9 mouse cellular contexts compared by ENCODE assay signal in genomic region chr9:49570033-49570660, GRCm38 (mm10).
A peak's percentile ranks its signal among the peaks of the same experiment; 100 is the strongest.
DNase-seq lines count a peak whose midpoint lies in the region; ATAC-seq lines count a peak whose summit lies in the region.
"Had no signal": no experiment of that assay in that cellular context is flagged by ENCODE, and none has a peak within 500 bp of the region (broad histone marks: within the 10 kb centered on the region; RNA-seq: fewer than 3 reads in every experiment).

No protein-coding gene starts in this region.

- WGBS in forebrain, embryonic 15.5 days = 23% methylated on average over 7 of the region's 7 CpGs
- 18% methylated on average over 7 of the region's 7 CpGs for WGBS in midbrain, embryonic 14.5 days
- WGBS in kidney, embryonic 16.5 days = 81% methylated on average over 7 of the region's 7 CpGs

- ATAC-seq in frontal cortex, adult (ENCODE audit: low TSS enrichment) = peak; percentile 13
- peak; percentile 42; the same call in 1 of the 2 replicates for ATAC-seq in forebrain, embryonic 15.5 days (replicated peaks)
- 0 out of 2 replicates have a peak, but pooled peaks have one; percentile 29 for ATAC-seq in midbrain, embryonic 14.5 days (ENCODE audit: low FRiP score, low TSS enrichment)
- ATAC-seq in kidney, embryonic 16.5 days (ENCODE audit: low FRiP score, low TSS enrichment) = no peak

- 0 out of 2 replicates have a peak overlapping the region, but pooled peaks have one; percentile 14 for H3K9ac ChIP-seq in forebrain, embryonic 15.5 days (replicated peaks)
- no peak overlapping the region; the same call in 1 of the 2 replicates for H3K9ac ChIP-seq in midbrain, embryonic 14.5 days (replicated peaks; ENCODE audit: low read length)
- H3K9ac ChIP-seq in kidney, embryonic 16.5 days (replicated peaks; ENCODE audit: low read length) = no peak overlapping the region

- H3K4me3 ChIP-seq in forebrain, embryonic 15.5 days = no peak overlapping the region
- H3K4me3 ChIP-seq in midbrain, embryonic 14.5 days (replicated peaks; ENCODE audit: low read depth, low read length) = no peak overlapping the region
- no peak overlapping the region for H3K4me3 ChIP-seq in kidney, embryonic 16.5 days (ENCODE audit: low read length)

- H3K36me3 ChIP-seq in forebrain, embryonic 15.5 days = peaks cover 33% of the 10 kb centered on the region
- H3K36me3 ChIP-seq in midbrain, embryonic 14.5 days (ENCODE audit: control insufficient read depth, insufficient read depth, low read length) = peaks cover 40% of the 10 kb centered on the region
- H3K36me3 ChIP-seq in kidney, embryonic 16.5 days (ENCODE audit: insufficient read depth, low read length) = peaks cover 30% of the 10 kb centered on the region

- peaks cover 39% of the 10 kb centered on the region for H3K4me1 ChIP-seq in forebrain, embryonic 15.5 days
- peaks cover 47% of the 10 kb centered on the region for H3K4me1 ChIP-seq in midbrain, embryonic 14.5 days (ENCODE audit: control insufficient read depth, insufficient read depth, low read length)
- H3K4me1 ChIP-seq in kidney, embryonic 16.5 days (ENCODE audit: insufficient read depth, low read length) = peaks cover 16% of the 10 kb centered on the region

- no peaks in the 10 kb centered on the region for H3K9me3 ChIP-seq in forebrain, embryonic 15.5 days
- H3K9me3 ChIP-seq in midbrain, embryonic 14.5 days (ENCODE audit: control insufficient read depth, low read length) = no peaks in the 10 kb centered on the region
- no peaks in the 10 kb centered on the region for H3K9me3 ChIP-seq in kidney, embryonic 16.5 days (ENCODE audit: low read length)

- H3K4me2 ChIP-seq in forebrain, embryonic 15.5 days (replicated peaks) = peak overlapping the region; percentile 2; the same call in 1 of the 2 replicates
- H3K4me2 ChIP-seq in midbrain, embryonic 14.5 days (ENCODE audit: low read length) = peak overlapping the region; percentile 42
- no peak overlapping the region for H3K4me2 ChIP-seq in kidney, embryonic 16.5 days (replicated peaks; ENCODE audit: low read depth, low read length)

- H3K27ac ChIP-seq in forebrain, embryonic 15.5 days (replicated peaks) = peak overlapping the region; percentile 85
- peak overlapping the region; percentile 95 for H3K27ac ChIP-seq in midbrain, embryonic 14.5 days (replicated peaks; ENCODE audit: low read depth, low read length)
- H3K27ac ChIP-seq in kidney, embryonic 16.5 days (ENCODE audit: low read length) = no peak overlapping the region

- H3K27me3 ChIP-seq in forebrain, embryonic 15.5 days = no peaks in the 10 kb centered on the region
- H3K27me3 ChIP-seq in midbrain, embryonic 14.5 days (ENCODE audit: control insufficient read depth, insufficient read depth, low read length) = no peaks in the 10 kb centered on the region
- H3K27me3 ChIP-seq in kidney, embryonic 16.5 days (ENCODE audit: insufficient read depth, low read length) = no peaks in the 10 kb centered on the region

- intact Hi-C loops in left cerebral cortex, postnatal 25 days (cut with DNase I) = loop anchor here (2.0 kb wide), 2 partner anchors 23 to 49 kb away; no protein-coding TSS in a partner anchor
- intact Hi-C loops in left cerebral cortex, postnatal 10 days (cut with DNase I) = no loop called here

- no peak for DNase-seq in frontal cortex, postnatal 14 days (ENCODE audit: low spot score in 2 of 2)
- DNase-seq in left cerebral cortex, postnatal 25 days (ENCODE audit: low spot score in 2 of 2) = peak; percentile 26 to 39
- DNase-seq in left cerebral cortex, postnatal 10 days (ENCODE audit: extremely low spot score in 1 of 2, low spot score in 2 of 2) = no peak
- peak; percentile 63 for DNase-seq in midbrain, embryonic 14.5 days
- DNase-seq in embryo, embryonic 9.5 days (ENCODE audit: extremely low spot score) = no peak
- DNase-seq: lung, postnatal 36 days had no signal

Comparison
In these comparisons a context has a peak if more than half of its experiments do, and no peak if none do; other contexts are left out.
1. DNase-seq: peak in left cerebral cortex, postnatal 25 days (2 of 2) and midbrain, embryonic 14.5 days (single experiment); none in frontal cortex, postnatal 14 days (0 of 2), left cerebral cortex, postnatal 10 days (0 of 2) and embryo, embryonic 9.5 days (single experiment).